Mouse (Mus musculus): Measurements from ENCODE around the gene Rnf185.

- TF ChIP-seq CTCF (IDR thresholded peaks at IDR 0.05; ENCODE audit: low read depth): no peak
- TF ChIP-seq EP300 (IDR thresholded peaks at IDR 0.05; ENCODE audit: low read depth): no peak
Measured at GRCm38 (mm10) chr11:3459105-3459468, 6.9 kb upstream of the Rnf185 start.
